Mouse (Mus musculus) bone marrow, adult 2 months (tissue): ENCODE measurements around the gene Cyp3a13. TPM values are rescaled to one million over a fixed set of nuclear protein-coding genes. Genes with fewer than 3 reads are reported as not detected.
"Not testable (repeated sequence)": the region's sequence is repeated elsewhere in the genome, so short reads cannot be mapped to it uniquely, and the experiment has no call there.

ENCODE experiments used
- H3K27ac ChIP-seq: fragments of 200-500 bp; 2 replicates; pipeline ENCODE4 v1.5.1; 2012; ENCODE audit warnings: low read depth, mild to moderate bottlenecking, control low read depth, inconsistent platforms, low read length; ENCODE audit not compliant: control insufficient read depth, poor library complexity, insufficient read depth
- H3K4me1 ChIP-seq: fragments of 200-500 bp; 2 replicates; pipeline ENCODE4 v1.6.1; 2011; ENCODE audit warnings: low read length; ENCODE audit not compliant: control insufficient read depth, insufficient read depth
- H3K4me3 ChIP-seq: fragments of 200-500 bp; replicated peaks from 2 replicates; pipeline ENCODE3; 2011; ENCODE audit warnings: mild to moderate bottlenecking, low read depth, low read length, control low read depth; ENCODE audit not compliant: control insufficient read depth
- CTCF ChIP-seq: fragments of 200-500 bp; IDR thresholded peaks from 2 replicates; pipeline ENCODE4 v1.5.1; 2011; ENCODE audit warnings: low read length, control low read depth; ENCODE audit not compliant: control insufficient read depth, insufficient read depth
- POLR2A ChIP-seq: fragments of 200-500 bp; IDR thresholded peaks from 2 replicates; pipeline ENCODE4 v1.6.1; 2011; ENCODE audit warnings: low read depth, mild to moderate bottlenecking, control low read depth, low read length, borderline replicate concordance; ENCODE audit not compliant: control insufficient read depth
- WGBS: fragments of 180-500 bp; shearing (Covaris S2); methylation state at CpG from one replicate; pipeline ENCODE4 v1.1.7; 2018; 5-methylcytosine and 5-hydroxymethylcytosine counted together
- polyA plus RNA-seq: library from polyadenylated mRNA; stranded (reverse); fragments of >200 nt; gene quantifications from 2 replicates; pipeline ENCODE4 v1.2.4, GENCODE M21; 2011; ENCODE audit warnings: low replicate concordance; ENCODE audit not compliant: missing spikeins, insufficient read depth, insufficient read length

Cyp3a13 gene
- polyA plus RNA-seq, 1 experiment, result not detected

DNA sequence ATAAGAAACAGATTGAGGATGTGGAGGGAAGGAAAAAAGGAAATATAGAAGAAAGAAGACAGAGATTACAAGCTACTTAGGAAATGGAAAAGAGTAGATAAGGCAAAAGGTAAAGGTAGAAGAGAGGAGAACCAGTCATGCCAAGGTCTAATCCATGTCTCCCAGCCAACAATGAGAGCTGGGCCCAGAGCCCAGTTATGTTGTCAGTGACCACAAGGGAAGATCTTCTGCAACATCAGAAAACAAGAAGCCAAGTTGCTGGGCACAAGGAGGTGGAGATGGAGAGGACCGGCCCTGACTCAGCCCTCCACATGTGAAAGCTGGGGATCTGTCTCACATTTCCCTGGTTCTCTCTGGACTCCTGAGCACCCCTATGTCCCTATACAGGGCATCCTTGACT is 33.8 kb downstream of the Cyp3a13 start:
- 67% methylated on average over 1 of the region's 1 CpGs for WGBS
- Histone ChIP-seq H3K4me3 (no peak overlapping the region), H3K4me1 (peaks cover 4% of the 10 kb centered on the region; the same call in 1 of the 2 replicates), H3K27ac (no peak overlapping the region)
- no peak for TF ChIP-seq POLR2A
- no peak for TF ChIP-seq CTCF

- H3K4me1 ChIP-seq, result peaks cover 6% of the 10 kb centered on the region
- TF ChIP-seq CTCF (peak; percentile 60; the same call in 1 of the 2 replicates), POLR2A (no peak)
- no peak overlapping the region for H3K27ac ChIP-seq
- no peak overlapping the region for H3K4me3 ChIP-seq
- WGBS, result under 1% methylated on average over 2 of the region's 2 CpGs
Observed at GRCm38 (mm10) chr5:137885894-137886293, 35.5 kb downstream of the Cyp3a13 start.

GRCm38 (mm10) chr5:137883345-137883744 is 38.1 kb downstream of the Cyp3a13 start:
- TF ChIP-seq CTCF (no peak), POLR2A (no peak)

GRCm38 (mm10) chr5:137882922-137883321 is 38.5 kb downstream of the Cyp3a13 start:
- TF ChIP-seq POLR2A, result no peak
- no peak for TF ChIP-seq CTCF
- Histone ChIP-seq H3K4me1 (peaks cover 6% of the 10 kb centered on the region), H3K27ac (no peak overlapping the region; the same call in 1 of the 2 replicates), H3K4me3 (no peak overlapping the region)
- WGBS, result 12% methylated on average over 4 of the region's 4 CpGs

More at GRCm38 (mm10) chr5:137883345-137883744, 38.1 kb downstream of the Cyp3a13 start:
- no peak overlapping the region; the same call in 1 of the 2 replicates for H3K27ac ChIP-seq
- H3K4me3 ChIP-seq, result no peak overlapping the region
- H3K4me1 ChIP-seq, result peaks cover 6% of the 10 kb centered on the region
- WGBS, result 29% methylated on average over 3 of the region's 3 CpGs

DNA sequence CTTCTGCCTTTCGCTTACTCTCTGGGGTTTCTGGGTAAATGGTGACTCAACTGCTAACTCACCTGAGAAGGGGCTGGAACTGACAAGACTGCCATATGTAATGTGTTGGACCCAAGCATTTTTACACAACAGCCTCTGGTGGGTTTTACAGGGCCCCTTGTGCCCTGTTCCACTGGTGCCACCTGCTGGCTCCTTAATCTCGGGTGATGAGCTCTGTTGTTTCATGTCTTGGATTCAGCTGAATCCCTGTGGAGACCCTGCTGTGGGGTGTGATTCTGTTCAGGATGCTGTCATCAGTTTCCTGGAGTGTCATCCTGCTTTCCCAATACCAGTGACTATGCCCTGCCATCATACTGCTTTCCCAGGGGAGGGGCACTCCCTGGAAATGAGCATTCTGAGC is 43.6 kb downstream of the Cyp3a13 start:
- 38% methylated on average over 2 of the region's 2 CpGs for WGBS
- Histone ChIP-seq H3K4me1 (peaks cover 5% of the 10 kb centered on the region), H3K4me3 (no peak overlapping the region), H3K27ac (no peak overlapping the region)
- TF ChIP-seq POLR2A (no peak), CTCF (peak; percentile 65)

- Histone ChIP-seq H3K27ac (no peak overlapping the region), H3K4me3 (no peak overlapping the region), H3K4me1 (peaks cover 7% of the 10 kb centered on the region)
- 63% methylated on average over 2 of the region's 2 CpGs for WGBS
- TF ChIP-seq POLR2A, result no peak
- TF ChIP-seq CTCF, result no peak
Observed at GRCm38 (mm10) chr5:137875054-137875453, 46.4 kb downstream of the Cyp3a13 start.

GRCm38 (mm10) chr5:137872381-137872702 is 49.1 kb downstream of the Cyp3a13 start:
- H3K4me3 ChIP-seq, H3K4me1 ChIP-seq: not testable (repeated sequence)
- H3K27ac ChIP-seq, result peak overlapping the region; percentile 72
- WGBS, result 29% methylated on average over 1 of the region's 1 CpGs

DNA sequence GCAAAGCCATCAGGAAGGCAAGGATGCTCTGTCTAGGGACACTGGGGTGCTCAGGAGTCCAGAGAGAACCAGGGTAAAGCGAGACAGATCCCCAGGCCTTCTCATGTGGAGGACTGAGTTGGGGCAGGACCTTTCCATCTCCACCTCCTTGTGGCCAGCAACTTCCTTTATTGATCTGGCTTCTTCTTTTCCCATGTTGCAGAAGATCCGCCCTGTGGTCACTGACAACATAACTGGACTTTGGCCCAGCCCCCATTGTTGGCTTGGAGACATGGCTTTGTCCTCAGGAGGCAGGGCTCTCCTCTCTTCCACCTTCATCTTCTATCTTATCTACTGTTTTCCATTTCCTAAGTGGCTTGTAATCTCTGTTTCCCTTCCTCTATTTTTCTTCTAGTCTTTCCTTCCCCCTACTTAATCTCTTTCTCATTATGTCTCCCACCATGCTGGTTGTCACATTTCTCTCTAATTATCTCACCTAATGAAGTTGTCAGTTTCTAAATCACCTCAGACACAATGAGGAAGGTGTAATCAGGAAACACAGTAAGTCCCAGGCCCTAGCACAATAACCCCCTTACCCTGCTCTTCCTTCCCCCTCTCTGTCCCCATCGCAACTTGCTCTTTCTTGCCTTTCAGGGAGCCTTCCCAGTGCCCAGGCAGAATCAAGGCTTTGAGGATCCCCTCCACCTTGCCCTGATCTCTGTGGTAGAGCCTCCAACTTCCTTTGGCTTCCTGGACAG is 49.6 kb downstream of the Cyp3a13 start, which contains the start of gene Pilrb2:
Gene Pilrb2 (minus strand): TSS at position 172 of the 737 bp plus-strand sequence.
- H3K4me1 ChIP-seq, result not testable (repeated sequence)
- peak within 1 kb of the TSS; percentile 59 for H3K4me3 ChIP-seq
- WGBS, result 24% methylated on average over 3 of the region's 3 CpGs
- H3K27ac ChIP-seq, result peak within 1 kb of the TSS; percentile 72

DNA sequence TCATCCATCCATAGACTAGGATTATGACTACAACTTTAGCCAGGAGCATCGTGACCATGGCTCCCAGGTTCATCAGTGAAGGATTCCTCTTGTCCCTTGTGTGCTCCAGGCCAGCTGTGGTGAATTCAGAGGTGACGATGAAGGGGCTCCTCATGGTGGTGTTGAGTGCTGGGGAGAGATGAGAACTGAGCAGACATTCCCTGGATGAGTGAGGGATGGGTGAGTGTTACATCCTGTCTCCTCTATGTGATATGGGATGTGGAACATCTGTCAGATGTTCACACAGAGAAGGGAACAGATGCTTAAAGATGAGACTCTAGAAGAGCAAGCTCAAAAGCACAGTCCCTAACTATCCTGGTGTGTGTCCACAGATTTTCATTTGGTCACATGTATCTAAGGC is 52.8 kb downstream of the Cyp3a13 start:
- not testable (repeated sequence) for H3K27ac ChIP-seq, H3K4me1 ChIP-seq, H3K4me3 ChIP-seq
- 74% methylated on average over 2 of the region's 2 CpGs for WGBS

- 79% methylated on average over 1 of the region's 1 CpGs for WGBS
- not testable (repeated sequence) for H3K4me3 ChIP-seq, H3K4me1 ChIP-seq, H3K27ac ChIP-seq
Observed at GRCm38 (mm10) chr5:137864008-137864407, 57.4 kb downstream of the Cyp3a13 start.

DNA sequence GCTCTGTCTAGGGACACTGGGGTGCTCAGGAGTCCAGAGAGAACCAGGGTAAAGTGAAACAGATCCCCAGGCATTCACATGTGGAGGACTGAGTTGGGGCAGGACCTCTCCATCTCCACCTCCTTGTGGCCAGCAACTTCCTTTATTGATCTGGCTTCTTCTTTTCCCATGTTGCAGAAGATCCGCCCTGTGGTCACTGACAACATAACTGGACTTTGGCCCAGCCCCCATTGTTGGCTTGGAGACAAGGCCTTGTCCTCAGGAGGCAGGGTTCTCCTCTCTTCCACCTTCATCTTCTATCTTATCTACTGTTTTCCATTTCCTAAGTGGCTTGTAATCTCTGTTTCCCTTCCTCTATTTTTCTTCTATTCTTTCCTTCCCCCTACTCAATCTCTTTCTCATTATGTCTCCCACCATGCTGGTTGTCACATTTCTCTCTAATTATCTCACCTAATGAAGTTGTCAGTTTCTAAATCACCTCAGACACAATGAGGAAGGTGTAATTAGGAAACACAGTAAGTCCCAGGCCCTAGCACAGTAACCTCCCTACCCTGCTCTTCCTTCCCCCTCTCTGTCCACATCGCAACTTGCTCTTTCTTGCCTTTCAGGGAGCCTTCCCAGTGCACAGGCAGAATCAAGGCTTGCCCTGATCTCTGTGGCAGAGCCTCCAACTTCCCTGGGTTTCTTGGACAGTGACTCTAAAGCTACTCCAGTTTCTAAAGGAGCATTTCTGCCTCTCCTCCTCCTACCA is 63.3 kb downstream of the Cyp3a13 start, which contains the start of gene Pilrb1:
Gene Pilrb1 (minus strand): TSS at position 147 of the 751 bp plus-strand sequence.
- Histone ChIP-seq H3K4me3 (peak within 1 kb of the TSS; percentile 77), H3K27ac (peak within 1 kb of the TSS; percentile 64)
- H3K4me1 ChIP-seq, result not testable (repeated sequence)
- WGBS, result 16% methylated on average over 2 of the region's 2 CpGs

- H3K4me1 ChIP-seq, result not testable (repeated sequence)
- H3K4me3 ChIP-seq, result peak overlapping the region; percentile 77
- WGBS, result 7% methylated on average over 5 of the region's 5 CpGs
- peak overlapping the region; percentile 64 for H3K27ac ChIP-seq
Observed at GRCm38 (mm10) chr5:137856870-137857269, 64.5 kb downstream of the Cyp3a13 start.
